Mouse (Mus musculus): ENCODE measurements around the gene Zfp119b. TPM values are rescaled to one million over a fixed set of nuclear protein-coding genes. Genes with fewer than 3 reads are reported as not detected.

Zfp119b gene
- polyA plus RNA-seq, 1 experiment from 2014 or later: 6.4 TPM

DNA sequence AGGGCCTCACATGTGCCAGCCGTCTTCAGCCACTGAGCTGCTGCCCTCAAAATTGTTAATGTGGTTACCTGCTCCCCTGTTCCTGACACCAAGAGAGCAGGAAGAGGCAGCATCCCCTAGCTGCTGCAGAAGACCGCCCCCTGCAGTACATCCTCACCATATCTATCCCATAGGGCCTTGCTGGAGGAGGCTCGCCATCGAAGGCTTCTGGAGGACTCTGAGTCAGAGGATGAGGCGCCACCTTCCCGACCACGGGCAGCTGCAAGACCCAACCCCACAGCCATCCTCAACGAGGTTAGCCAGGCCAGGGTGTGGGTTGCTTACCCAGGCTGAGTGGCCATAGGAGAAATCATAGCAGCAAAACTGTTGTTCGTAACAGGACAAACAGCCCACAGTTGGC lies 15.7 kb upstream of the Zfp119b start:
- Histone ChIP-seq H3K27ac (no peak overlapping the region), H3K36me3 (replicated peaks) (peaks cover 77% of the 10 kb centered on the region), H3K4me1 (peaks cover 24% of the 10 kb centered on the region), H3K9me3 (no peaks in the 10 kb centered on the region), H3K27me3 (ENCODE audit: poor library complexity, severe bottlenecking) (peaks cover 7% of the 10 kb centered on the region; the same call in 1 of the 2 replicates), H3K4me3 (no peak overlapping the region)
- DNase-seq (ENCODE audit: extremely low spot score, low spot score): no peak
- WGBS: 85% methylated on average over 9 of the region's 9 CpGs

DNA sequence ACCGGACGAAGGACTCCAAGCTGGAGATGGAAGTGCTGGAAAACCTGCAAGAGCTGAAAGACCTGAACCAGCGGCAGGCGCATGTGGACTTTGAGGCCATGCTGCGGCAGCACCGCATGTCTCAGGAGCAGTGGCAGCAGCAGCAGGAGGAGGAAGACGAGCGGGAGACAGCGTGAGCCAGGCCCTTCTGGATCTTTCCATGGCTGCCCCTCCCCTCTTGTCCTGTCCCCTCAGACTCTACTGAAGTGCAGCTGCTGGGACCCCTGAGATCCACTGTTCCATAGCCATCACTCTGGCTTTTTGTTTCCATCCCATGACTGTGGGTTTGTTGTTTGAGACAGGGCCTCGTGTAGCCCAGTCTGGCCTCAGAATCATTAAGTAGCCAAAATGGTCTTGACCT lies 15.2 kb upstream of the Zfp119b start:
- 93% methylated on average over 10 of the region's 10 CpGs for WGBS
- Histone ChIP-seq H3K4me1 (peaks cover 24% of the 10 kb centered on the region), H3K27ac (no peak overlapping the region), H3K4me3 (no peak overlapping the region), H3K9me3 (no peaks in the 10 kb centered on the region), H3K36me3 (replicated peaks) (peaks cover 77% of the 10 kb centered on the region), H3K27me3 (ENCODE audit: poor library complexity, severe bottlenecking) (peaks cover 2% of the 10 kb centered on the region; the same call in 1 of the 2 replicates)
- DNase-seq (ENCODE audit: extremely low spot score, low spot score): no peak

DNA sequence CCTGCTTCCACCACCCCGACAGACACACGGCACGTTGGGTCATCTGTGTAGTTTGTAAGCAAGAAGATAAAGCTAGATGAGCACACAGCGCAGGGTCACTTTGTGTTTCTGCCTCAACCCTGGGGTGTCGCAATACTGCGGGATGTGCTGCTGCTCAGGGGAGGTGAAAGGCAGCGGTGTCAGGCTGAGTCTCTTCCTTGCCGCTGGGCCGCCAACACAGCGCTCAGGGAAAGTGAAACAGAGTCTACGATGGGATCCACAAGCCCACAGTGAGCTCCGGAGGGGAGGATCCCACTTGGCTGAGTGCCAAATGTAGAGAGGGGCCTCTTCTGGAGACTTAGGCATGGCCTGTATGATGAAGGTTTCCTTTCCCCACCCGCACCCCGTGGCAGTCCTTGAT lies 13.9 kb upstream of the Zfp119b start:
- Histone ChIP-seq H3K4me1 (peaks cover 18% of the 10 kb centered on the region), H3K27ac (no peak overlapping the region), H3K36me3 (replicated peaks) (peaks cover 74% of the 10 kb centered on the region), H3K9me3 (no peaks in the 10 kb centered on the region), H3K4me3 (no peak overlapping the region), H3K27me3 (ENCODE audit: poor library complexity, severe bottlenecking) (no peaks in the 10 kb centered on the region)
- DNase-seq (ENCODE audit: extremely low spot score, low spot score): no peak
- WGBS: 93% methylated on average over 14 of the region's 14 CpGs

DNA sequence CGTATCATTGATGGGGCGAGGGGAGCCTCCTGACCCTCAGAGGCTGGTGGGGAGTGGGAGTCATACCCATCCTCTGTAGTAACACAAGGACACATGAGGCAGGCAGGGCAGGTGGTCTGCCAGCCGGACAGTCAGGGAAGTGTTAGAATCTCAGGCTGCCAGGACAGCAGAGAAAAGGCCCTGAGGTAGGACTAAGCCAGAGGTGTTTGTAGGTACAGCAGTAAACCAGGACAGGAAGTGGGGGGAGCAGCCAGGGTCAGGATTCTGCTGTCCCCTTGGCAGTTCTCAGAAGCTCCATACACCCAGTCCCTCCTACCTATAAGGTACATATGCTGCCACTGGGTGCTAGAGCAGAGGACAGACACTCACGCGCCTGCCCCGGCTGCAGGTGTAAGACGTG lies 12.3 kb upstream of the Zfp119b start:
- Histone ChIP-seq H3K27ac (no peak overlapping the region), H3K27me3 (ENCODE audit: poor library complexity, severe bottlenecking) (no peaks in the 10 kb centered on the region), H3K36me3 (replicated peaks) (peaks cover 58% of the 10 kb centered on the region), H3K9me3 (no peaks in the 10 kb centered on the region), H3K4me1 (peaks cover 32% of the 10 kb centered on the region), H3K4me3 (no peak overlapping the region)
- DNase-seq (ENCODE audit: extremely low spot score, low spot score): peak; percentile 11
- WGBS: 96% methylated on average over 7 of the region's 7 CpGs

DNA sequence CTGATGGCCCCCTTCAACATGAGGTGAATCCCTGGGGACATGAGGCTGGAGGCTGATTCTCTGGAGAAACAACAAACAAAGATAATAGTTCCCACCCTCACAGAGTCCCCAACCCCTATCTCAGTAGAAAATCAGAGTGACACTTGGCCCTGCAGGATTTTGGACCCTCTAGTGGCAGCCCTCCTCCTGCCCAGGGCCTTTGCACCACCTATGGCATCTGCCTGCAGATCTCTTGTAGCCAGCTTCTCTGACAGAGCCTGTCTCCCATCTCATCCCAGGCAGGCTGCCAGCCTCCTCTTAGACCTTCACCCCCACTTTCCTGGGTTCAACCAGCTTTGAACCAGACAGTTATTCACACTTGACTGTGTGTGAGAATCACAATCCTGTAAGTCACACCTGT lies 11.5 kb upstream of the Zfp119b start:
- Histone ChIP-seq H3K4me3 (no peak overlapping the region), H3K4me1 (peaks cover 40% of the 10 kb centered on the region), H3K36me3 (replicated peaks) (peaks cover 50% of the 10 kb centered on the region), H3K27ac (no peak overlapping the region), H3K9me3 (no peaks in the 10 kb centered on the region), H3K27me3 (ENCODE audit: poor library complexity, severe bottlenecking) (no peaks in the 10 kb centered on the region)
- peak; percentile 5 for DNase-seq (ENCODE audit: extremely low spot score, low spot score)

DNA sequence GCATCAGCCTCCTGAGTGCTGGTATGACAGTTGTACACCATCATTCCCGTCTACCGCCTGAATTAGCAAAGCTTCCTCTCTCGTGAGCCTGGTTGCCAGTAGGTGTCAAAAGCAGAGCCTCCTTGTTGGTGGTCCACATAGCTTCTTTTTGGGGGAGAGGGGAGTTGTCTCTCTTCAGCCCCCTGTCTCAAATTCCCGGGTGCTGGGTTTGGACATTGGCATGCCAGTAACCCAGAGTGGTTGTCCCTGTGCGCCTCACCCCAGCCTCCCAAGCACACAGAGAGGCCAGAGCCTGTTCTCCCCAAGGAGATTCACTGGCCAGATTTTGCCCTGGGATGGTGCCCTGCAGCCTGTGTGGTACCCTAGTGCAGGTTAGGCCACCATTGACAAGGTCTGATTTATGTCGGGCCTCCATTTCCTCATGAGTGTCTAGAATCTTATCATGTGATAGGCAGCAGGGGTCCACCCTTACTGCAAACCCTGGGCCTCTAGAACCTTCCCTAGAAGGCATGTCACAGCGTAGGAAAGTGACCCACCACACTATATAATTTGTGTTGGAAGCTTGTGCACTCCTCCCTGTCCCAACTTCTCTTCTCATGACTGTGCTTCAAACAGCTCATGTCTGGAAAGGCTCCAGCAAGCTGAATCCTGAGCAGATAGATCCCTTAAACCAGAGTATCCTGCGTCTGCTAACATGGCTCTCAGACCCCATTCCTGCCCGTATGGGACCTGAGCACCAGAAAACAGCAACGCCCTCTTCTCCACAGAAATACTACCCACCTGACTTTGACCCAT lies 10.8 kb upstream of the Zfp119b start:
- no peaks in the 10 kb centered on the region for H3K9me3 ChIP-seq
- H3K27ac ChIP-seq: peak overlapping the region; percentile 91; the same call in 1 of the 2 replicates
- WGBS: 79% methylated on average over 10 of the region's 10 CpGs
- DNase-seq (ENCODE audit: extremely low spot score, low spot score): peak; percentile 14
- H3K36me3 ChIP-seq (replicated peaks): peaks cover 44% of the 10 kb centered on the region
- H3K4me3 ChIP-seq: peak overlapping the region; percentile 63
- H3K4me1 ChIP-seq: peaks cover 42% of the 10 kb centered on the region
- peaks cover 4% of the 10 kb centered on the region for H3K27me3 ChIP-seq (ENCODE audit: poor library complexity, severe bottlenecking)

DNA sequence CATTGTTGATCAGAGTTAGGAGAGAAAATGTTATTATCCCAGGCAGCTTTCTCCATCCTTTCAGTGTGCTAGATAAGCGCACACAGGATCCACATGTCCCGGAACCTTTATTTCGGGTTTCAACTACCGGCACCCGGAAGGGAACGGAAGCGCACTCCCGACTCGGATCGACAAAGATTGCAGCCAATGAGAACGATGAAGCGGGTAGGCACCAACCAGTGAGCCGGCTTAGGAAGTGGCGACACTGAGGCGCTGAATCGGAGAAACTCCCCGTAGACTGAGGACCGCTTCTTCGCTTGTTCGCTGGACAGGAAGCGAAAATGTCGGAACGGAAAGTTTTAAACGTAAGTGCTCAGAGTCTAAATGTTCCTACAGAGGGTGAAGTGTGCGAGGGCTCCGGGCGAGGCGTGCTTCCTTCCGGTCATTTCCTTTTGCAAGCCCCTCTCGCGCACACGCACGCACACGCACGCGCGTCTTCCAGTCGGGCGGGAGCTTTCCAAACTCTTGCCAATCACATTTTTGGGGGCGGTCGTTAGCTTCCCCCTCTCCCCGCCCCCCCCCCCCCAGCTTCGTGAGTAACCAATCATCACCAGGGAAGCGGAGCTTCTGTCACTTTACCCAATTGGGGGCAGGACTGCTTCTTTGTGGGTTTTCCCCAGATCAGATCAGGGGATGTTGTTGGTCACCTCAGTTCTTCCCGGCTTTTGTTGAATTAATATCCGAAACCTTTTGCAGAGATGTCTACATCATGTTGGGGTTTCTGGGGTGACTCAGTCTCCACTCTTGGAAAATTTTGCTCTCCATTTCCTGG lies 9.8 kb upstream of the Zfp119b start, which contains the start of gene Yju2:
Gene Yju2 (plus strand): TSS at position 182 of the 811 bp plus-strand sequence.
- Histone ChIP-seq H3K4me3 (peak within 1 kb of the TSS; percentile 63), H3K36me3 (replicated peaks) (peaks cover 33% of the 10 kb centered on the region), H3K27ac (peak within 1 kb of the TSS; percentile 91), H3K9me3 (no peaks in the 10 kb centered on the region), H3K4me1 (peaks cover 44% of the 10 kb centered on the region), H3K27me3 (ENCODE audit: poor library complexity, severe bottlenecking) (peaks cover 15% of the 10 kb centered on the region)
- WGBS: under 1% methylated on average over 46 of the region's 46 CpGs
- peak; percentile 93 for DNase-seq (ENCODE audit: extremely low spot score, low spot score)

DNA sequence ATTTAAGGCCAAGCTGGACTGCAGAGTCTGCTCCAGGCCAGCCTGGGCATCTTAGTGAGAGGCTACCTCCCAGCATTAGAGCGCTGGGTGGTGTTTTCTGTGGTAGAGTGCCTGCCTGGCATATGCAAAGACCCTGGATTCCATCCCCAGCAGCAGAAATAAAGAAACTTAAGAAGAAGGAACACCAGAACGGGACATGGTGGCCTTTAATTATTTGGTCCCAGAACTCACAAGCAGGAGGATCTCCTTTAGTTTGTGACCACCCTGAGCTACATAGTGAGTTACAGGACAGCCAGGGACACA lies 9.2 kb upstream of the Zfp119b start:
- peaks cover 16% of the 10 kb centered on the region for H3K27me3 ChIP-seq (ENCODE audit: poor library complexity, severe bottlenecking)
- no peaks in the 10 kb centered on the region for H3K9me3 ChIP-seq
- peaks cover 28% of the 10 kb centered on the region for H3K36me3 ChIP-seq (replicated peaks)
- peak overlapping the region; percentile 91 for H3K27ac ChIP-seq
- peaks cover 45% of the 10 kb centered on the region for H3K4me1 ChIP-seq
- DNase-seq (ENCODE audit: extremely low spot score, low spot score): no peak
- WGBS: 25% methylated on average over 2 of the region's 2 CpGs
- H3K4me3 ChIP-seq: peak overlapping the region; percentile 63

DNA sequence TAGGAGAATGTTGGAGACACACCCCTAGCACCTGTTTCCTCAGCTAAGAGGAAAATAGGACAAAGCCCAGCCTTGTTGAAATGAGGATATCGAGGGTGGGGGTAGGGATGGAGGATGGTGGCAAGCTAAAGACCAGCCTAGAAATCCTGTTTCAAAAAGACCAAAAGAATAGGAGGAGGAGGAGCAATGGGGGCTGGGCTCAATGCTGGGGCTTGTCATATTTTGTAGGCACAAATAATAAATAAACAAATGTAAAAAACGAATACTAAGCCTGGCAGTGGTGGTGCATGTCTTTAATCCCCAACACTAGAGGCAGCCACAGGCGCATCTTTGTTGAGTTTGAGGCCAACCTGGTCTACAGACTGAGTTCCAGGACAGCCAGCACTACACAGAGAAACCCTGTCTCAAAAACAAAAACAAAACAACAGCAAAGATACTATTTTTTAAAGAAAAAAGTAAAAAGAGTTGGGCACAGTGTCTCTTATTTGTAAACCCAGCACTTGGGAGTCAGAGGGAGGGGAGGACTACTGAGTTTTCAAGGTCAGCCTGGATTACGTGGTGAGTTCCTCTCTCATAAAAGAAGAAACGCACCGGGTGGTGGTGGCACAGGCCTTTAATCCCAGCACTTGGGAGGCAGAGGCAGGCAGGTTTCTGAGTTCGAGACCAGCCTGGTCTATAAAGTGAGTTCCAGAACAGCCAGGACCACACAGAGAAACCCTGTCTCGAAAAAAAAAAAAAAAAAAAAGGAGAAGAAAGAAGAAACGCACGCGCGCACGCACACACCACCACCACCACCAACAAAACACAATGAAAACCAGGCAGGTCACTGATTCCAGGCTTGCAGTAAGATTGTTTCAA lies 8.7 kb upstream of the Zfp119b start:
- 85% methylated on average over 13 of the region's 13 CpGs for WGBS
- DNase-seq (ENCODE audit: extremely low spot score, low spot score): no peak
- Histone ChIP-seq H3K36me3 (replicated peaks) (peaks cover 22% of the 10 kb centered on the region), H3K4me3 (peak overlapping the region; percentile 63), H3K4me1 (peaks cover 45% of the 10 kb centered on the region), H3K9me3 (no peaks in the 10 kb centered on the region), H3K27me3 (ENCODE audit: poor library complexity, severe bottlenecking) (peaks cover 16% of the 10 kb centered on the region), H3K27ac (peak overlapping the region; percentile 91)

DNA sequence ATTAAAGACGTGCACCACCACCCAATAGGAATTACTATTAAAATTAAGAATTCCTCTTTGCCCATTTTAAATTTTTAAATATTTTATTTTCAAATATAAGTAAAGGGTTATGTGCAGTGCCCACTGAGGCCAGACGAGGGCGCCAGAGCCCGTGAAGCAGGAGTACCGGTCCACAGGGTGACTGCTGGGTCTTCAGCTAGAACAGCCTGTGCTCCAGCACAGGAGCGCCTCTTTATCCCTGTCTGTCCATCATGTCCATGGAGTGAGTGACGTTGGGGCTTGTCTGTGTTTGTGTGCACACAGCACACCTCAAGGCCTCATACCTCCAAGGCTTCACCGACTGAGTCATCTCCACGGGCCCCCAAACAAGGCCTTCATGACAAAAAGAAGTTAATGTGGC lies 7.9 kb upstream of the Zfp119b start:
- peak overlapping the region; percentile 19; the same call in 1 of the 2 replicates for H3K4me3 ChIP-seq
- peaks cover 19% of the 10 kb centered on the region for H3K27me3 ChIP-seq (ENCODE audit: poor library complexity, severe bottlenecking)
- DNase-seq (ENCODE audit: extremely low spot score, low spot score): peak; percentile 70
- peak overlapping the region; percentile 62; the same call in 1 of the 2 replicates for H3K27ac ChIP-seq
- H3K9me3 ChIP-seq: no peaks in the 10 kb centered on the region
- H3K36me3 ChIP-seq (replicated peaks): peaks cover 15% of the 10 kb centered on the region
- WGBS: 18% methylated on average over 9 of the region's 9 CpGs
- H3K4me1 ChIP-seq: peaks cover 45% of the 10 kb centered on the region

DNA sequence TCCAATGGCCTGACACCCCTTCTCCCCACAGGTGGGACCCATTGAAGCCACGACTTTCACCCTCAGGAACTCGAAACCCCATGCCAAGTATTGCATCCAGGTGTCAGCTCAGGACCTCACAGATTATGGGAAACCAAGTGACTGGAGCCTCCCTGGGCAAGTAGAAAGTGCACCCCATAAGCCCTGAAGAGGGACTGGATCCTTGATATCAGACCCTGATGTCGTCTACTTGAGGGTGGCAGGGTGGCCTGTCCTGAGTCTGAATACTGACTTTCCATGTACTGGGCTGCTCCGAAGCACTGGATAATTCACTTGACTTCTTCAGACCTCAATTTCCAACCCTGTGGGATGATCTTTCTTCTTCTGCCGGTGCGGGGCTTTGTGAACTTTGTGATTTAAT lies 7.3 kb upstream of the Zfp119b start:
- 41% methylated on average over 6 of the region's 6 CpGs for WGBS
- no peak for DNase-seq (ENCODE audit: extremely low spot score, low spot score)
- H3K27ac ChIP-seq: 0 out of 2 replicates have a peak overlapping the region, but pooled peaks have one; percentile 11
- H3K9me3 ChIP-seq: no peaks in the 10 kb centered on the region
- H3K36me3 ChIP-seq (replicated peaks): peaks cover 9% of the 10 kb centered on the region
- peaks cover 19% of the 10 kb centered on the region for H3K27me3 ChIP-seq (ENCODE audit: poor library complexity, severe bottlenecking)
- H3K4me3 ChIP-seq: peak overlapping the region; percentile 62
- H3K4me1 ChIP-seq: peaks cover 45% of the 10 kb centered on the region

DNA sequence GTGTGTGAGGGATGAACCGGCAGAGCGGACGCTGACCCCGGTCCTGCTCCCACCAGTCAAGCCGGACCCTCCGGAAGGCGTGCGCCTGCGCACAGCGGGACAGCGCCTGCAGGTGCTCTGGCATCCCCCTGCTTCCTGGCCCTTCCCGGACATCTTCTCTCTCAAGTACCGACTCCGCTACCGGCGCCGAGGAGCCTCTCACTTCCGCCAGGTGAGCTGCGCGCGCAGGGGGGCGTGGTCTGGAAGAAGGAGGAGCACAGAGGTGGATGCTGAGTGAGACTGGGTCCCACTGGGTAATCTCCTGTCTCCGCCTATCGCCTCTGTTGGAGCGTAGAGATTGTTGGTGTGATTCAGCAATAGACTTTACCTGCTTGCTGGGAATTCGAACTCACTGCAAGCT lies 6.8 kb upstream of the Zfp119b start:
- peaks cover 45% of the 10 kb centered on the region for H3K4me1 ChIP-seq
- under 1% methylated on average over 26 of the region's 26 CpGs for WGBS
- peaks cover 19% of the 10 kb centered on the region for H3K27me3 ChIP-seq (ENCODE audit: poor library complexity, severe bottlenecking)
- DNase-seq (ENCODE audit: extremely low spot score, low spot score): peak; percentile 74
- peaks cover 5% of the 10 kb centered on the region for H3K36me3 ChIP-seq (replicated peaks)
- no peaks in the 10 kb centered on the region for H3K9me3 ChIP-seq
- H3K4me3 ChIP-seq: peak overlapping the region; percentile 62
- peak overlapping the region; percentile 65 for H3K27ac ChIP-seq

All from forebrain, embryonic 10.5 days (tissue).